9 mouse cellular contexts compared by ENCODE assay signal in the genomic region with DNA sequence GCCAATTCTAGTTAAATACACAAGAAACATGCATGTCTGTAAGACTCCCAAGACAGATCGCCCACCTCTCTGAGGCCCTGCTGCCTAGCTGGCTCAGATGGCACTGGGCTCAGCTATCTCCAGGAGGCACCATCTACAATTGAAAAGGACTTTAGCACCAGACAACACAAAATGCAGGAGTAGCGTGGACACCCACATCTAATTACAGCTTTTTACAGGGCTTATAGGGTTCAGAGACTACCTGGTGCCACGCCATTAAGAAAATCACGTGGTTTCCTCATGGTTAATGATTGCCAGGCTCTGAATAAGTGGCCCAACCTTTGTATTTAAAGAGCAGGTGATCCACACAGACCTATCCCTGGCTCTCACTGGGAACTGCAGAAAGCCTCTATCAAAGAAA. TPM values are rescaled to one million over a fixed set of nuclear protein-coding genes. Genes with fewer than 3 reads are reported as not detected.
DNase-seq lines count a peak whose midpoint lies in the region; ATAC-seq and TF ChIP-seq lines count a peak whose summit lies in the region.
"Had no signal": no experiment of that assay in that cellular context is flagged by ENCODE, and none has a peak within 500 bp of the region (broad histone marks: within the 10 kb centered on the region; RNA-seq: fewer than 3 reads in every experiment).

No protein-coding gene starts in this region.

- peaks cover 22% of the 10 kb centered on the region; the same call in 1 of the 2 replicates for H3K4me1 ChIP-seq in intestine, postnatal 0 days (replicated peaks; ENCODE audit: control insufficient read depth, insufficient read depth, low read length)
- peaks cover 8% of the 10 kb centered on the region for H3K4me1 ChIP-seq in limb, embryonic 12.5 days (replicated peaks)
- no peaks in the 10 kb centered on the region; the same call in 1 of the 2 replicates for H3K4me1 ChIP-seq in stomach, embryonic 15.5 days

- H3K4me2 ChIP-seq in intestine, postnatal 0 days (replicated peaks; ENCODE audit: low read depth) = peak overlapping the region; percentile 48
- no peak overlapping the region; the same call in 1 of the 2 replicates for H3K4me2 ChIP-seq in limb, embryonic 12.5 days
- H3K4me2 ChIP-seq in stomach, embryonic 15.5 days = peak overlapping the region; percentile 32; the same call in 1 of the 2 replicates
- H3K4me2 ChIP-seq: heart, embryonic 13.5 days had no signal

- TF ChIP-seq CTCF in intestine, postnatal 0 days (IDR thresholded peaks at IDR 0.05; ENCODE audit: low read depth) = no peak

- WGBS in intestine, postnatal 0 days = 24% methylated on average over 4 of the region's 4 CpGs
- 27% methylated on average over 4 of the region's 4 CpGs for WGBS in limb, embryonic 12.5 days
- WGBS in stomach, embryonic 15.5 days = 47% methylated on average over 4 of the region's 4 CpGs

- ATAC-seq in intestine, postnatal 0 days = peak; percentile 97
- ATAC-seq in limb, embryonic 12.5 days (ENCODE audit: insufficient number of reproducible peaks, insufficient read depth, low FRiP score, low TSS enrichment, low read depth) = peak; percentile 53; the same call in 1 of the 2 replicates
- peak; percentile 87 for ATAC-seq in stomach, embryonic 15.5 days (ENCODE audit: insufficient read depth, low FRiP score, low read depth)
- no peak for ATAC-seq in granulocyte monocyte progenitor cell, adult 5-6 weeks (replicated peaks; ENCODE audit: poor library complexity, severe bottlenecking)

- 0 out of 2 replicates have a peak overlapping the region, but pooled peaks have one; percentile 7 for H3K9ac ChIP-seq in intestine, postnatal 0 days (ENCODE audit: low read depth, low read length)
- no peak overlapping the region for H3K9ac ChIP-seq in limb, embryonic 12.5 days (replicated peaks)
- no peak overlapping the region for H3K9ac ChIP-seq in stomach, embryonic 15.5 days
- H3K9ac ChIP-seq: heart, embryonic 13.5 days had no signal

- peak overlapping the region; percentile 94 for H3K27ac ChIP-seq in intestine, postnatal 0 days (ENCODE audit: low read depth, low read length)
- no peak overlapping the region for H3K27ac ChIP-seq in limb, embryonic 12.5 days
- peak overlapping the region; percentile 79 for H3K27ac ChIP-seq in stomach, embryonic 15.5 days
- H3K27ac ChIP-seq: heart, embryonic 13.5 days had no signal

- H3K36me3 ChIP-seq in intestine, postnatal 0 days (ENCODE audit: control insufficient read depth, insufficient read depth) = no peaks in the 10 kb centered on the region
- no peaks in the 10 kb centered on the region for H3K36me3 ChIP-seq in limb, embryonic 12.5 days
- no peaks in the 10 kb centered on the region for H3K36me3 ChIP-seq in stomach, embryonic 15.5 days
- H3K36me3 ChIP-seq: heart, embryonic 13.5 days had no signal

- peak; percentile 31 to 69 for DNase-seq in lung, adult 18-20 months
- DNase-seq in lung, postnatal 10 days = no peak
- no peak for DNase-seq in layer of hippocampus, adult 9-10 months (ENCODE audit: low spot score)
- no peak for DNase-seq in right cerebral cortex, postnatal 4 days

- 0 out of 2 replicates have a peak overlapping the region, but pooled peaks have one; percentile 2 for H3K4me3 ChIP-seq in intestine, postnatal 0 days (ENCODE audit: low read depth, low read length)
- H3K4me3 ChIP-seq in limb, embryonic 12.5 days (replicated peaks) = no peak overlapping the region
- no peak overlapping the region for H3K4me3 ChIP-seq in stomach, embryonic 15.5 days (replicated peaks)
- H3K4me3 ChIP-seq: heart, embryonic 13.5 days had no signal

- H3K27me3 ChIP-seq in intestine, postnatal 0 days (replicated peaks; ENCODE audit: control insufficient read depth, insufficient read depth, low read length) = no peaks in the 10 kb centered on the region
- H3K27me3 ChIP-seq in limb, embryonic 12.5 days = peaks cover 31% of the 10 kb centered on the region
- 0 out of 2 replicates have a peak, but pooled peaks cover 3% of the 10 kb centered on the region for H3K27me3 ChIP-seq in stomach, embryonic 15.5 days (replicated peaks)

- H3K9me3 ChIP-seq in intestine, postnatal 0 days (ENCODE audit: control insufficient read depth) = no peaks in the 10 kb centered on the region
- no peaks in the 10 kb centered on the region for H3K9me3 ChIP-seq in limb, embryonic 12.5 days
- H3K9me3 ChIP-seq in stomach, embryonic 15.5 days = no peaks in the 10 kb centered on the region
- H3K9me3 ChIP-seq: heart, embryonic 13.5 days had no signal

RNA-seq across cellular contexts. Expression of gene Rcbtb2, which starts 15.9 kb away (rescaled TPM):
- 31.8 and 32.2 TPM in 2 replicates for polyA plus RNA-seq in intestine, postnatal 0 days (2015; fragmentation: Nextera tagmentation; extraction: Ambion mirVana)
- polyA plus RNA-seq in limb, embryonic 12.5 days (2016; fragmentation: Nextera tagmentation; extraction: Ambion mirVana) = 172 and 185 TPM in 2 replicates
- polyA plus RNA-seq in stomach, embryonic 15.5 days (2015; fragmentation: Nextera tagmentation; extraction: Ambion mirVana) = 79.7 and 87.3 TPM in 2 replicates
- total RNA-seq in granulocyte monocyte progenitor cell, adult 5-6 weeks (2014; fragmentation: Nextera tagmentation) = 33.5 and 57.3 TPM in 2 replicates
- total RNA-seq in granulocyte monocyte progenitor cell, adult 5-6 weeks (2017) = 28.0 and 35.6 TPM in 2 replicates

RNA-seq across cellular contexts. Expression of gene Cysltr2, which starts 58.0 kb away (rescaled TPM):
- polyA plus RNA-seq in intestine, postnatal 0 days (2015; fragmentation: Nextera tagmentation; extraction: Ambion mirVana) = 0.30 and 0.41 TPM in 2 replicates
- not detected in 2 replicates for polyA plus RNA-seq in limb, embryonic 12.5 days (2016; fragmentation: Nextera tagmentation; extraction: Ambion mirVana)
- 0.09 TPM in 1 of 2 replicates, not detected in the other for polyA plus RNA-seq in stomach, embryonic 15.5 days (2015; fragmentation: Nextera tagmentation; extraction: Ambion mirVana)
- 1.4 TPM in 1 of 2 replicates, not detected in the other for total RNA-seq in granulocyte monocyte progenitor cell, adult 5-6 weeks (2014; fragmentation: Nextera tagmentation)
- total RNA-seq in granulocyte monocyte progenitor cell, adult 5-6 weeks (2017) = 0.39 TPM in 1 of 2 replicates, not detected in the other
- polyA plus RNA-seq: heart, embryonic 13.5 days had no signal

Comparison
In these comparisons a context has a peak if more than half of its experiments do, and no peak if none do; other contexts are left out.
1. DNase-seq: peak in lung, adult 18-20 months (2 of 2); none in lung, postnatal 10 days (single experiment), layer of hippocampus, adult 9-10 months (single experiment) and right cerebral cortex, postnatal 4 days (single experiment).